ENCODE assay signal across 30 mouse cellular contexts in the genomic region with DNA sequence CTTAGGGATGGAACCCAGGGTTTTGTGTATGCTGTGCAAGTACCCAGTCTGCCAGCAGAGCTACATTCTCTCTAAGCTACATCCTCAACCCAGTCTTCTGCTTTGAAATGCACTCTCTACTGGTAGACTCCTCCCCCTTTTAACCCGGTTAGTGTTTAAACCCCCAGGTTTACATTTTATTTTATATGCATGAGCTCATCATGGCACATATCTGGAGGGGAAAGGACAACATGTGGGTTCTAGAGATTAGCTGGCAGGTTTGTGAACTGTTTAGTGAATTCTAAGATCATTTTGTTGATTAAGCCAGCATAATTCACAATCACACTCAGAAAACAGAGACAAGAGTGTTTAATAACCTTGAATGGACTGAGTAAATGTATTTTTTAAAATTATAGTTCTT. TPM values are rescaled to one million over a fixed set of nuclear protein-coding genes. Genes with fewer than 3 reads are reported as not detected.
DNase-seq lines count a peak whose midpoint lies in the region; ATAC-seq lines count a peak whose summit lies in the region.
"Had no signal": no experiment of that assay in that cellular context is flagged by ENCODE, and none has a peak within 500 bp of the region (broad histone marks: within the 10 kb centered on the region; RNA-seq: fewer than 3 reads in every experiment).

No protein-coding gene starts in this region.

- H3K4me3 ChIP-seq in liver, embryonic 11.5 days (ENCODE audit: low read depth, low read length) = no peak overlapping the region
- H3K4me3 ChIP-seq in liver, embryonic 15.5 days (replicated peaks) = no peak overlapping the region
- H3K4me3 ChIP-seq in hindbrain, embryonic 14.5 days (replicated peaks; ENCODE audit: low read length) = no peak overlapping the region
- H3K4me3 ChIP-seq: embryonic facial prominence, embryonic 13.5 days; gastrocnemius, adult 2 months; heart, adult 2 months; heart, embryonic 12.5 days; hindbrain, embryonic 15.5 days; kidney, embryonic 15.5 days; layer of hippocampus, adult 2 months; left cerebral cortex, adult 2 months; limb, embryonic 13.5 days; midbrain, embryonic 13.5 days; neural tube, embryonic 13.5 days had no signal

- no peaks in the 10 kb centered on the region for H3K9me3 ChIP-seq in liver, embryonic 11.5 days (ENCODE audit: control insufficient read depth, low read length)
- H3K9me3 ChIP-seq in liver, embryonic 15.5 days (replicated peaks) = no peaks in the 10 kb centered on the region
- no peaks in the 10 kb centered on the region for H3K9me3 ChIP-seq in hindbrain, embryonic 14.5 days (ENCODE audit: control insufficient read depth, low read length)
- H3K9me3 ChIP-seq: embryonic facial prominence, embryonic 13.5 days; heart, embryonic 12.5 days; hindbrain, embryonic 15.5 days; kidney, embryonic 15.5 days; limb, embryonic 13.5 days; midbrain, embryonic 13.5 days; neural tube, embryonic 13.5 days had no signal

- no peak overlapping the region for H3K9ac ChIP-seq in liver, embryonic 11.5 days (ENCODE audit: low read depth, low read length)
- no peak overlapping the region for H3K9ac ChIP-seq in liver, embryonic 15.5 days
- no peak overlapping the region for H3K9ac ChIP-seq in hindbrain, embryonic 14.5 days
- H3K9ac ChIP-seq: embryonic facial prominence, embryonic 13.5 days; heart, embryonic 12.5 days; hindbrain, embryonic 15.5 days; kidney, embryonic 15.5 days; limb, embryonic 13.5 days; lung, embryonic 14.5 days; midbrain, embryonic 13.5 days; neural tube, embryonic 13.5 days had no signal

- H3K27me3 ChIP-seq in liver, embryonic 11.5 days (replicated peaks; ENCODE audit: control insufficient read depth, insufficient read depth, low read length) = no peaks in the 10 kb centered on the region
- H3K27me3 ChIP-seq in liver, embryonic 15.5 days = no peaks in the 10 kb centered on the region
- H3K27me3 ChIP-seq in splenic B cell, adult 2 months (ENCODE audit: control insufficient read depth, insufficient read depth, low read length, poor library complexity, severe bottlenecking) = no peaks in the 10 kb centered on the region
- no peaks in the 10 kb centered on the region for H3K27me3 ChIP-seq in hindbrain, embryonic 14.5 days (ENCODE audit: control insufficient read depth, insufficient read depth, low read length)
- H3K27me3 ChIP-seq: embryonic facial prominence, embryonic 13.5 days; heart, embryonic 12.5 days; hindbrain, embryonic 15.5 days; kidney, embryonic 15.5 days; limb, embryonic 13.5 days; midbrain, embryonic 13.5 days; neural tube, embryonic 13.5 days had no signal

- DNase-seq in liver, embryonic 11.5 days (ENCODE audit: low spot score) = no peak
- no peak for DNase-seq in liver
- DNase-seq in splenic B cell, adult 2 months (ENCODE audit: low read depth, low spot score) = peak; percentile 29
- no peak for DNase-seq in kidney, postnatal 4 days
- no peak for DNase-seq in hindbrain, embryonic 14.5 days (ENCODE audit: low spot score)
- DNase-seq: adrenal gland, adult 2 months; cerebellum, adult 8-10 months; cerebellum, postnatal 25 days; gastrocnemius, adult 2 months; gastrocnemius, postnatal 36 days; heart, adult 2 months; kidney, adult 11 months; kidney, postnatal 25 days; right cerebral cortex, postnatal 14 days; thymus, postnatal 4 days had no signal

- 39% methylated on average over 1 of the region's 1 CpGs for WGBS in liver, embryonic 11.5 days
- 21% methylated on average over 1 of the region's 1 CpGs for WGBS in liver, embryonic 15.5 days (ENCODE audit: insufficient replicate concordance)
- 48% methylated on average over 1 of the region's 1 CpGs for WGBS in hindbrain, embryonic 14.5 days

- no peak overlapping the region for H3K27ac ChIP-seq in liver, embryonic 11.5 days (ENCODE audit: low read depth, low read length)
- no peak overlapping the region for H3K27ac ChIP-seq in liver, embryonic 15.5 days (replicated peaks)
- H3K27ac ChIP-seq in hindbrain, embryonic 14.5 days = no peak overlapping the region
- H3K27ac ChIP-seq: embryonic facial prominence, embryonic 13.5 days; gastrocnemius, adult 2 months; heart, adult 2 months; hindbrain, embryonic 15.5 days; kidney, embryonic 15.5 days; layer of hippocampus, adult 2 months; left cerebral cortex, adult 2 months; limb, embryonic 13.5 days; midbrain, embryonic 13.5 days; neural tube, embryonic 13.5 days had no signal

- peak; percentile 54; the same call in 1 of the 2 replicates for ATAC-seq in liver, embryonic 11.5 days (replicated peaks; ENCODE audit: low FRiP score)
- peak; percentile 39; the same call in 1 of the 2 replicates for ATAC-seq in common myeloid progenitor, adult 5-6 weeks (replicated peaks; ENCODE audit: low read depth, poor library complexity, severe bottlenecking)
- ATAC-seq in liver, embryonic 15.5 days (ENCODE audit: insufficient read depth) = peak; percentile 28; the same call in 1 of the 2 replicates
- no peak for ATAC-seq in hindbrain, embryonic 14.5 days (ENCODE audit: low FRiP score)
- ATAC-seq: activated CD4-positive, CD25-positive, alpha-beta regulatory T cell, adult 4 months; forebrain, embryonic 16.5 days; inflammation-experienced regulatory T-cells, adult 6 months; midbrain, embryonic 13.5 days had no signal

- peaks cover 10% of the 10 kb centered on the region for H3K4me1 ChIP-seq in liver, embryonic 11.5 days (replicated peaks; ENCODE audit: control insufficient read depth, insufficient read depth, low read length)
- peaks cover 62% of the 10 kb centered on the region for H3K4me1 ChIP-seq in liver, embryonic 15.5 days (replicated peaks)
- H3K4me1 ChIP-seq in hindbrain, embryonic 14.5 days (replicated peaks; ENCODE audit: control insufficient read depth, insufficient read depth, low read length) = no peaks in the 10 kb centered on the region
- H3K4me1 ChIP-seq: embryonic facial prominence, embryonic 13.5 days; hindbrain, embryonic 15.5 days; limb, embryonic 13.5 days had no signal

- H3K36me3 ChIP-seq in liver, embryonic 11.5 days (ENCODE audit: control insufficient read depth, insufficient read depth, low read length) = no peaks in the 10 kb centered on the region
- H3K36me3 ChIP-seq in liver, embryonic 15.5 days (replicated peaks) = no peaks in the 10 kb centered on the region
- 0 out of 2 replicates have a peak, but pooled peaks cover 2% of the 10 kb centered on the region for H3K36me3 ChIP-seq in splenic B cell, adult 2 months (ENCODE audit: control insufficient read depth, insufficient read depth, low read length, poor library complexity, severe bottlenecking)
- H3K36me3 ChIP-seq in hindbrain, embryonic 14.5 days (replicated peaks; ENCODE audit: control insufficient read depth, insufficient read depth) = no peaks in the 10 kb centered on the region; the same call in 1 of the 2 replicates
- H3K36me3 ChIP-seq: embryonic facial prominence, embryonic 13.5 days; heart, embryonic 12.5 days; hindbrain, embryonic 15.5 days; kidney, embryonic 15.5 days; limb, embryonic 13.5 days; midbrain, embryonic 13.5 days; neural tube, embryonic 13.5 days had no signal

- no peak overlapping the region for H3K4me2 ChIP-seq in liver, embryonic 11.5 days
- no peak overlapping the region for H3K4me2 ChIP-seq in liver, embryonic 15.5 days
- H3K4me2 ChIP-seq in hindbrain, embryonic 14.5 days (replicated peaks) = no peak overlapping the region
- H3K4me2 ChIP-seq: embryonic facial prominence, embryonic 13.5 days; heart, embryonic 12.5 days; hindbrain, embryonic 15.5 days; kidney, embryonic 15.5 days; limb, embryonic 13.5 days; lung, embryonic 14.5 days; midbrain, embryonic 13.5 days; neural tube, embryonic 13.5 days had no signal

RNA-seq across cellular contexts. Expression of gene Crebrf, which starts 9.3 kb away (rescaled TPM):
- polyA plus RNA-seq in liver, embryonic 11.5 days (2014; fragmentation: Nextera tagmentation; extraction: Ambion mirVana) = 1.8 and 2.4 TPM in 2 replicates
- total RNA-seq in common myeloid progenitor, adult 5-6 weeks (2017) = 24.3 and 33.2 TPM in 2 replicates
- 4.2 and 4.7 TPM in 2 replicates for polyA plus RNA-seq in liver, embryonic 15.5 days (2015; fragmentation: Nextera tagmentation; extraction: Ambion mirVana)
- 10.2 and 10.5 TPM in 2 replicates for polyA plus RNA-seq in hindbrain, embryonic 14.5 days (2014; fragmentation: Nextera tagmentation; extraction: Ambion mirVana)

RNA-seq across cellular contexts. Expression of gene Bnip1, which starts 56.1 kb away (rescaled TPM):
- 44.0 TPM in 2 replicates for polyA plus RNA-seq in liver, embryonic 11.5 days (2014; fragmentation: Nextera tagmentation; extraction: Ambion mirVana)
- total RNA-seq in common myeloid progenitor, adult 5-6 weeks (2017) = 68.1 and 68.4 TPM in 2 replicates
- polyA plus RNA-seq in liver, embryonic 15.5 days (2015; fragmentation: Nextera tagmentation; extraction: Ambion mirVana) = 21.0 and 22.8 TPM in 2 replicates
- polyA plus RNA-seq in hindbrain, embryonic 14.5 days (2014; fragmentation: Nextera tagmentation; extraction: Ambion mirVana) = 47.8 and 51.5 TPM in 2 replicates
